Mouse (Mus musculus): ENCODE data around the gene D630003M21Rik. TPM values are rescaled to one million over a fixed set of nuclear protein-coding genes. Genes with fewer than 3 reads are reported as not detected.

The D630003M21Rik gene
- polyA plus RNA-seq, 1 experiment from 2014 or later: 2.4 TPM

Small RNA genes lying within 50 kb of the gene (microRNA-seq; reads per million reads assigned to microRNA genes)
- not detected for gene Mir7685

Other genes starting within 250 kb of the D630003M21Rik start
- 20.6 and 22.2 TPM in 2 replicates for gene Tti1, start 200.8 kb downstream of the D630003M21Rik start, polyA plus RNA-seq (2015; fragmentation: Nextera tagmentation; extraction: Ambion mirVana)
- 40.8 and 49.6 TPM in 2 replicates for gene Rprd1b, start 200.7 kb downstream of the D630003M21Rik start, polyA plus RNA-seq (2015; fragmentation: Nextera tagmentation; extraction: Ambion mirVana)
- 9.1 and 12.3 TPM in 2 replicates for gene Tgm2, start 82.8 kb downstream of the D630003M21Rik start, polyA plus RNA-seq (2015; fragmentation: Nextera tagmentation; extraction: Ambion mirVana)
- gene Bpi, start 28.9 kb upstream of the D630003M21Rik start, polyA plus RNA-seq (2015; fragmentation: Nextera tagmentation; extraction: Ambion mirVana): not detected in 2 replicates
- 1.4 and 2.1 TPM in 2 replicates for gene Lbp, start 77.3 kb upstream of the D630003M21Rik start, polyA plus RNA-seq (2015; fragmentation: Nextera tagmentation; extraction: Ambion mirVana)
- gene Snhg11, start 146.4 kb upstream of the D630003M21Rik start, polyA plus RNA-seq (2015; fragmentation: Nextera tagmentation; extraction: Ambion mirVana): 241 and 271 TPM in 2 replicates
- 21.4 and 23.0 TPM in 2 replicates for gene Ralgapb, start 180.6 kb upstream of the D630003M21Rik start, polyA plus RNA-seq (2015; fragmentation: Nextera tagmentation; extraction: Ambion mirVana)

Data from midbrain, embryonic 13.5 days (tissue).